Mouse (Mus musculus) urinary bladder, postnatal 25 days (tissue): ENCODE measurements around the gene Rpsa.

Experiments
- DNase-seq: peaks from one replicate; pipeline ENCODE4 v3.0.0; 2022; ENCODE audit warnings: low spot score

Gene Rpsa

DNA sequence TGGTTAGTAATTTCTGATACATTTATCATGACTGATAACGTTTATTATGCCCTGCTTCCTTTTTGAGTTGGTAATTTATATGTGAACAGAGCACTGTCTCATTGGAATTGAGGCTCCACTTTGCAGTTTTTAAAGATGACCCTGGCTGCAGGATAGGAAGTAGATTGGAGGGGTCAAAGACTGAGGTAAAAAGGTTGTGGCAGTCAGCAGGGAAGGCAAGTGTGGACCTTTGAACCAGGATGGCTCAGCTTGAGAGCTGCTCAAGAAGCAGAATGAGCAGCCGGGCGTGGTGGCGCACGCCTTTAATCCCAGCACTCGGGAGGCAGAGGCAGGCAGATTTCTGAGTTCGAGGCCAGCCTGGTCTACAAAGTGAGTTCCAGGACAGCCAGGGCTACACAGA lies 14.0 kb upstream of the Rpsa start:
- DNase-seq = no peak

DNA sequence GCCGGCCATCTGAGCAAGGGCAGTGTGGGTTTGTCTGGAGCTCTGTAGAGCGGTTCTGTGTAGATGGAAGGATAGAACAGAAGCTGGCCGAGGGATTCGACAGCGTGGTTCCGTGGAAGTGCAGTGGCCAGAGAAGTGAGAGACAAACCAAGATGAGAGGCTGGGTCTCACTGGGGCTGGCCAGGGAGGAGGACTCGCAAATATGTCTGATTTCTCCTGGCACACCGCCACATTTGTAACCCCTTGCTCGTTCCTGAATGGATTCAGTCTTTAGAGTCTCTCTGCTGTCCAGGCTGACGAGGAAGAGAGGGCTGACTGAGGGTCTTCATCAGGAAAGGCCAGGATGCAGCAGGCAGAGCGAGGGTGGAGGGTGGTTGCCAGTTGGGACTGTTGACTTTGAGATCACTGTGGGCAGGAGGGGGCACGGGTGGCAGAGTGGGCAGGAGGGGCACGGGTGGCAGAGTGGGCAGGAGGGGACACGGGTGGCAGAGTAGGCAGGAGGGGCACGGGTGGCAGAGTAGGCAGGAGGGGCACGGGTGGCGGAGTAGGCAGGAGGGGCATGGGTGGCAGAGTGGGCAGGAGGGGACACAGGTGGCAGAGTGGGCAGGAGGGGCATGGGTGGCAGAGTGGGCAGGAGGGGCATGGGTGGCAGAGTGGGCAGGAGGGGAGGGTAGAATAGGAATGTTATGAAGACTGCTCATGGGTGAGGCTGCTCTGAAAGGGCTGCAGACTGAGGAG lies 13.3 kb upstream of the Rpsa start:
- no peak for DNase-seq

DNA sequence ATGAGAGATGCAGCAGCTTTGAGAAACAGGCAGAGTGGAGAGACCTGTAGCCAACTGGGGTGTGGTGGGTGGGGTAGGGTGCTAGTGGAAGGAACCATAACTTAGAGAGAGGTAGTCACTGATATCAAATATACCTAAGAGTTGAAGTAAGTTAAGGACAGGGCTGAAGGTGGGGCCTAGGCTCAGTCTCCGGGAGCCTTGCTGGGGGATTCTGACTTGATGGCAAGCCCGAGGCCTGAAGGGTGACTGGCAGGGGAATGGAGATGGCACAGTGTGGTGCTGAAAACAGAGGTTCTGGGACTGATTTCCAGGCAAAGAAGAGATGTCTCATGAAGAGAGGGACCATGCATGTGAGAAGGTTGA lies 12.7 kb upstream of the Rpsa start:
- DNase-seq = no peak

DNA sequence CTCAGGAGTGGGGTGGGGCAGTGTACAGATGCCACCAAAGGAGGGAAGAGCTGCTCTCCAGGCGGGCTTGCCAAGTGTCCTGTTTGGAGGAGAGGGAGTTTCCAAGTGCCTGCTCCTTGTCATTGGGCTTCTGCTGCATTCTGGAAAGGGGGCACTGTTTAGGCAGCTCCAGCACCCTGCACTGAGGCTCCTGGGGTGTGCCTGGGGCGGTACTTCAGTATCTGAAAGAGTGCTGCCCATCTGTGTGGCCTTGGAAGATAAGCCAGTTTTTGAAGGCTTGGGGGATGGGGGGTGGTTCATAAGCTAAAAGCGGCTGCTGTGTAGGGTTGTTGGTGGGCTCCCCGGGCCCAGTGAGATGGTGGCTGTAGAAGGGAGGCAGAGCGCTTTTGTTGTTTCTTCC lies 11.9 kb upstream of the Rpsa start:
- DNase-seq = no peak

DNA sequence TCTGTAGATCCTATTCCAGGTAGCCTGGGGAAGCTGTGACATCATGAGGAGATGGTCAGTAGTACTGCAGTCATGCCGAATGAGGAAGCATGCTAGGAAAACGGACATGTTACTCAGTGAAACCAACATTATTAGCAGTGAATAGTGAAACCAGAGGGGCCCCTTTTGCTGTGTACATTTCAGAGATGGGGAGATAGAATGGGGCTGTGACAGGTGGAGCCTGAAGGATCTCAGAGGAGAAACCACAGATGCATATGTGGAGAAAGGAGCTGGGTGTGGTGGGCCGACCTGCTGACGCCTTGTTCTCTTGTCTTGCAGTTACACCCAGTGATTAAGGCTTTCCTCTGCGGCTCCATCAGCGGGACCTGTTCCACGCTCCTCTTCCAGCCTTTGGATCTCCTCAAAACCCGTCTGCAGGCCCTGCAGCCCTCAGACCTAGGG lies 11.3 kb upstream of the Rpsa start:
- no peak for DNase-seq

DNA sequence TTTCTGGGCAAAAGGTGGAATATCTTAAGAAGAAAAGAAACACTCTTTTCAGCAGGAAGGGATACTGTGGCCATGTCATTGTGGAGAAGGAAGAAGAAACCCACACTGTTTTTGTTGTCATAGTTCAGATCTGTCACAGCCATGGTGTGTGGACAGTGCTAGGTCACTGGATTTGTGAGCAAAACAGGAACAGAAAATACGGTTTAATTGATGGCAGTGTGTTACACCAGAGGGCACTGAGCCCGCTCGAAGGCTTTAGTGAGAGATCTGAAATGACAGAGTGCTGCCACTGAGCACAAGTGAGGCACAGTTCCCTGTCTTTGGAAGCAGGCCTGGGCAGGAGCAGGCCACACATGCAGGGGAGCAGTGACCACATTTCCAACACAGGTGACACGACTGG lies 9.3 kb upstream of the Rpsa start:
- no peak for DNase-seq

DNA sequence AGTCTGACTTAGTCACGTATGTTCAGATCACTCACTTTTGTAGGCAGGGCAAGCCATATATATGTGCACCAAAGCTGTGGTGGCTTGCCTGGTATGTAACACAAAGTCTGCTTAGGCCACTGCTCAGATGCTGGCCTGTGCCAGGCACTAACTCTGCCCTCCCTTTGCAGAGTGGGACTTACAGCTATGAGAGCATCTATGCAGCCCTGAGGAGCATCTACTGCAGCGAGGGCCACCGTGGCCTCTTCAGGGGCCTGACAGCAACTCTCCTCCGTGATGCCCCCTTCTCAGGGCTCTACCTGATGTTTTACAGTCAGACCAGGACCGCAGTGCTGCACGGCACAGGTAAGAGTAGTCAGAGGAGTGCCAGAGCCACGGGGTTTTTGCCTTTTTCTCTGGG lies 7.0 kb upstream of the Rpsa start:
- no peak for DNase-seq

DNA sequence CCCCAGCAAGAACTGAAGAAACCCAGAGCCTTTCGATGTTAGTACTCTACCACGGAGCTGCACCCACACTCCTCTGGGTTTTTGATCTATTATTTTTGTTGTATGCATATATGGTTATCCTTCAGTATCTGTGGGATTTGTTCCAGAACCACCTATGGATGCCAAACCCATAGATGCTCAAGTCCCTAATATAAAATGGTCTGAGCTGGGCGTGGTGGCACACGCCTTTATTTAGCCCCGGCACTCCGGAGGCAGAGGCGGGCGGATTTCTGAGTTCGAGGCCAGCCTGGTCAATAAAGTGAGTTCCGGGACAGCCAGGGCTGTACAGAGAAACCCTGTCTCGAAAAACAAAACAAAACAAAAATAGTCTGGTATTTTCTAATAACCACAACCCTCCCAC lies 621 bp upstream of the Rpsa start:
- DNase-seq = no peak

DNA sequence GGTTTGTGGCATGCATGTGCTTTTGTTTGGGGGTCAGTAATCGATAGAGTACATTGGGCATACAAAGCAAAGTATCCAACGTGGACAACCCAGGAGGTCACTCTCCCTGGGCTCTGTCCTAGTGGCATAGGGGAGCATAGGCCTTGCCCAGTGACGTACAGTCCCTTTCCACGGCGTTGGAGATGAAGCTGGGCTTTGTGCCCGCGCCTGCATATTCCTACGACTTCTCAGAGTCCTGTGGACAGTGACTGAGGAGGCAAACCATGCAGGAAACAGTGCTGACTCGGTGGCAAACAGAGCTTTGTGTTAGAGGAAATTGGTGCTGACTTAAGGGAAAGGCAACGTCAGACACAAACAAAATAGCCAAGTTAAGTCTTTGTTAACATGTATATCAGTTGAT lies 1.8 kb downstream of the Rpsa start:
- DNase-seq = no peak

DNA sequence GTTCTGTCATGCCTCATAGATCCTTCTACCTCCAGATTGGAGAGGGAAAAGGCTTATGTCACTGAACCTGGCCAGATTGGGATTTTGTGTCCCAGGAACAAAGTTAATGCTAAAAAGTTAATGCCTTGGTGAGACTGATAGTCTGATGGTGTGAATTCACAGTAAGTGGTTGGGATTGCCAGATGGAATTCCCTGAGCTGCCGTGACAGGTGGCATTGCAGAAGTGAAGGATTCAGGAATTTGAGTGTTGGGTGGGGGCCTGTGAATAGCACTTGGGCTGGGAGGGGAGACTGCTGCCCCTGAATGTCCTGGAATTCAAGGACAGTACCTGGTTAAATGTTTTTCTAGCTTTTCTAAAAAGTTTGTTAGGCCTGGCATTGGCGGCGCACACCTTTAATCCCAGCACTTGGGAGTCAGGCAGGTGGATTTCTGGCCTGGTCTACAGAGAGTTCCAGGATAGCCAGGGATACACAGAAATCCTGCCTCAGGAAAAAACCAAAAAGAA lies 4.3 kb downstream of the Rpsa start:
- DNase-seq = no peak

DNA sequence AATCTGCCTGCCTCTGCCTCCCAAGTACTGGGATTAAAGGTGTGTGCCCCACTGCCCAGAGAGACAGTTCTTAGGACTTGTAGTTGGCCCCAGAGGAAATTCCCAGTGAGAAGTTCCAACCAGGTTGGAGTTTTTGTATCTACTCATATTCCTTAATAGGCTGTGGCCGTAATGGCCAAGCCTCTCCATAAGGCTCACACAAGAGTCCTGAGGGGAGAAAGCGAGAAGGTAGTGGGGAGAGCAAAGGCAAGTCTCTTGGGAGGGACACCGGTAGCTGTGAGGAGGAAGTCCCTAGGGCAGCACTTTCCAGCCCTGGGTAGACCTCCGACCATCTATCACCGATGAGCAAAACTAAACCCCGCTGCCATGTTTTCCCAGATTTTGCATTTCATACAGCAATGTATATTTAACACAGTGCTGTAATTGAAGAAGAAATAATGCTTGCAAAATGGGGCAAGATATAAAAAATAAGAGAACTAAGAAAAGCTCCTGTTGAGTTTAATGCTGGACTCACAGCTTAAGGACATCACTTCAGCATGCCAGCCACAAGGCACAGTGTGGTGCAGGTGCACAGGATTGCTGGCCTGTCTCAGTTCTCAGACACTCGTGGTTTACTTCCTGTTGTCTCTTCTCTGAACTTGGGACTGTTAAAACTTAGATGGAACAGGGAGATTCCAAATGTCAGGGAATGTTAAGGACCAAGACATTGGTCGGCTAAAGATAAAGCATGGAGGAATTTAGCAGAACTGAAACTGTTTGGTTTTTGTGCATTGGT lies 5.7 kb downstream of the Rpsa start:
- no peak for DNase-seq

DNA sequence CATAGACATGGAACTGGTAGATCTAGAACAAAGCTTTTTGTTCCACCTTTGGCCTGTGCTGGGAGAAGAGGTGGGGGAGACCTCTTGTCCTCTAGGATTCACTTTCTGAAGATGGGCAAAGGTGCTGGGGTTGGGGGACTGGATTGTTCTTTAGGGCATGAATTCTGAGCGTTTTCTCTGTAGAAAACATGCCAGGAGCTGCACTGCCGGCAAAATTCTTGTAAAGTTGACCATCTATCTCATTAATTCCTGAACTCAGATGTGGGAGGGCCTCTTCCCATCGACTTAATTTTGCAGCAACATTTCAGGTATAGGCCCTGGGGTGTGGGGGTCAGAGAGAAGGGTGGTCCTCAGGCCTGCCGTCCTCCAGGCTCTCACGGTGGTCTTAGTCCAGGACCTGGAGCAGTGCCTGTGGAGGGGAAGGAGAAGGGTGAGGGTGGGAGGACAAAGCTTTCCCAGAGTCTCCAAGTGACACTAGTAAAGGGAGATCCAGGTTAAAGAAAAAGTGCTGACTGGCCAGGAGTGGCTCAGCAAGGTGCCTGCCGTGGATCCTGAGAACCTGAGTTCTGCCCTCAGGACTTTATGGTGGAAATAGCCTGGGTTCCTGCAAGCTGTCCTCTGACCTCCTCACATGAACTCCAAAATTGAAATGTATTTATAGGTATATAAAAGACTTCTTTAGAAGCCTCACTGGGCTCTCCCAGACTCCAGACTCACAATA lies 6.4 kb downstream of the Rpsa start:
- DNase-seq = no peak

DNA sequence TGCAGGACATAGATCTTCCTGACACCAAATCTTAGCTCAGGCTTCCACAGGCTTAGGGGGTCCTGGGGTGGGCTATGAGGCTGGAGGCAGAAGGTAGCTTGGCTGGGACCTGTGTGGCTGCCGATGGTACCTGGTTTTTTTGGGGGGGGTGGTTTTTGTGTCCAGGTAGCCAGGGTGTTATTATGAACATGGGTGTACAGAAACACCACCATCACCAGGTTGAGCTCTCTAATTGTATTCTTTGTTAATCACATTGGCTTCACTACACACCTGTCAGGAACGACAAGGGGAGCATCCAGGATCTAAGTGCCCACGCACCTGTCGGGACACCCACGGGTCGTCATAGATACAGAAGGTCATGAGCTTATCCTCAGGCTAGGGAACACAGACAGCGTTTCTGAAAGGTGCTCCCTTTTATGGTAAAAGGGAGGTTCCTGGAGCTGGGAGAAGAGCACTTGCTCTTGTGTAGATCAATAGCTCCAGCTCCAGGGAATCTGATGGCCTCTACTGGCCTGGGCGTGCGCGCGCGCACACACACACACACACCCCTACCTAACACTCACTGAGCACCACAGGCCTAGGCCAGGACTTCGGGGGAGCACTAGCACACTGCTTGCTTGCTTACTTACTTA lies 7.2 kb downstream of the Rpsa start:
- DNase-seq = no peak

DNA sequence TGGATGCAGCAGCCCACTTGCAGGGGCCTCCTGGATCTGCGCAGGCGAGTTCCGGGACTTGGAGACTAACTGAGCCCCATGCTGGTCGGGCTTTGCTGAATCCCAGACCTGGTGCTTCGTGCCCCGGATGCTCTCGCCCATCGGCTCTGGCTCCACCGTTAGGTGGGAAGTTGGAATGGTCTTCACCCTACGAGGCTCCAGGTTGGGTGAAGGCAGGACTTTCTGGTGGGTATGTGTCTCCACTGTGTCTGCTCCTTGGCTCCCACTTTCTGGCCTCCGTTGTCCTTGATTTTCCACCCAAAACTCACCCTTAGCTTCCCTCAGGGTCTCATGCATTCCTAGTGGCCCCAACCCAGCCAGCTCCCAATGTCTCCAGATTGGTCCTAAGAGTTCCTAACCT lies 8.0 kb downstream of the Rpsa start:
- no peak for DNase-seq

DNA sequence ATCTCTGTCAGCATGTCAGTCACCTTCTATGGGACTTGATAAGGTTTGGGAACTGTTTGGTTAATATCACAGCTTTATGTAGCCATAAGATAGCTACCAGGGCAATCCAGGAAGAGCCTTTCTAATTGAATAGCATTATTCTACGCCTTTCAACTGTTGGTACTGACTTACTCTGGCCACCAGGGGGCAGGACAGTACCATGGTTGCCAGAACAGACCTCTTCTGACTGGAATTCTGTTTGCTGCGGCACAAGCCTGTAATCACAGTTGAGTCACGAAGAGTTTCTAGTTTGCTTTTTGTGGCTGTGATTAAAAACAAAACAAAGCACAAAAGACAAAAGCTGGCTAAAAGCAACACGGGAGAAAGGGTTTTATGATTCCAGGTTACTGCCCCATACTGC lies 13.2 kb downstream of the Rpsa start:
- peak; percentile 82 for DNase-seq

DNA sequence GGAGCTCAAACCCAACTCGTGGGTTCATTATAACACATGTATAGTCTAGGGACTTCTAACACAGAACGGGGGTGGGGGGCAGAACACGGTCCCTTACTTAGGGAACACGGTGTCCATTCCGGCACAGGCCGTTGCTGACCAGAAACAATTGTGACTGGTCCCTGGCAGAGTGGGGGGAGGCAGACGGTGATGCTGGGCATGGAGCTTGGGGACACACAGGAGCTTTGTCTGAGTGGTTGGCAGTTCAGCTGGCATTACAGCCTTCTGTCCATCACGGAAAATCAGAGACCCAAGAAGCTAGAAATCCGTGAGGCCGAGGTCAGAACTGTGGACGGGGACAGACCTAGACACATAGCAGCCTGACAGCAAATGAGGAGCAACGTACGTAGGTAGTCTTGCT lies 17.0 kb downstream of the Rpsa start:
- no peak for DNase-seq

DNA sequence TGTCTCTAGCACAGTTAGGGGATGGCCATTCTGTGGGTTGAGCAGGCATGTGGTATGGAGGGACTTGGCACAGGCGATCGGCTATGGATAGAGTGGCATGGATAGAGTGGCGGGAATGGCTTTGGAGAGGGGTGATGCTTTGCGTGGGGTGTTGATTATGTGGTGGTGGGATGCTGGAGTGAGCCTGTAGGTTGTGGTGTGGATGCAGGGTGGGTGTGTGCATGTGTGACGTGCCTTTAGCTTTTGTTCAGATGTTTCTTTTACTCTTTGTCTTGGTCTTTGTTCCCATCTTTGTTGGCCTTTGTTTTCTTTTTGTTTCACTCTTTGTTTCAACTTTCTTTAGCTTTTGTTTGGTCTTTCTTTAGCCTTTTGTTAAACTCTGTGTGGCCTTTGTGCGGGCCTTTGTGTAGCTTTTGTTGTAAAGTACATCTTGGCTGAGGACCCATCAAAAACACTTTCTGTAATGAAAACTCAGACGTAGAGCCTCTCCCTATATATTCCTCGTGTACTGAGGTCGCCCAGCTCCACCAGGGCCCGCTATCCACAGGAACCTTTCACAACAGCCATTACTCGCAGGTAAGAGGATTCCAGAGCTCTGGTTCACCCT lies 21.8 kb downstream of the Rpsa start, which contains the start of gene Mobp:
Gene Mobp, plus strand, starts transcription at position 486 of the 607 bp plus-strand sequence.
- no peak for DNase-seq

DNA sequence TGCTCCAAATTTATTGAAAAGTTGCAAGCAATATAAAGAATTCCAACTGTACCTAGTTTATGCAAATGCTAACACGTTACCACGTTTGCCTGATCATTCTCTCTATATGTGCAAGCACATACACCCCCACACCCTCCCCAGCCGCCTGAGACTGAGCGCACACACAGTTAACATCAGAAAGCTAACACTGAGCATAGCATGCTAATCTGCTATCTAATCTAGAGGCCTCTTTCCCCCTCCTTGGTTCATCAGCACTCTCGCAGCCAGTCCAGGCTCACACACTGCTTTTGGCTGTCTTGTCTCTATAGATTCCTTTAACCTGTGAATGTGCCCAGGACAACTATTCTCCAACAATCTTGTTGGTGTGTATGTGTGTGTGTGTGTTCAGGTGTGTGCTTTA lies 23.7 kb downstream of the Rpsa start:
- DNase-seq = no peak

DNA sequence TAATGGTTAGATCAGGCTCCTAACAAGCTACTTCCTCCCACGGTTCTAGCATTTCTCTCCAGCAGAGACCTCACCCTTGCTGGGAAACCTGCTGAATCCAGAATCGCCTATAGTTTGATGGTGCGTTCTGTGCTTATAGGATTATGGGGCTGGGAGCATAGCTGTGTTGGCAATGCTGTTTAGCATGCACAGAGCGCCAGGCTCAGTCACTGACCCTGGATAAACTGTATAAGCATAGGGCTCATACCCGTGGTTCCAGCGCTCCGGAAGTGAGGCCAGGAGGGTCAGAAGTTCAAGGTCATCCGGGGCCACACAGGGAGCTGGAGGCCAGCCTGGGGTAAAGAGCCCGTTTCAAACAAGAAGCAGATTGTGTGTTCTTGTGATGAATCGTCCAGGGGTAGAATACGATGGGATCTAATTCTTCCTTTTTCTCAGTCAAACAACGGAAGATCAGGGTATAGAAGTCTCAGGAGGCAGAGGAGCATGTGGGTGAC lies 24.5 kb downstream of the Rpsa start:
- no peak for DNase-seq

DNA sequence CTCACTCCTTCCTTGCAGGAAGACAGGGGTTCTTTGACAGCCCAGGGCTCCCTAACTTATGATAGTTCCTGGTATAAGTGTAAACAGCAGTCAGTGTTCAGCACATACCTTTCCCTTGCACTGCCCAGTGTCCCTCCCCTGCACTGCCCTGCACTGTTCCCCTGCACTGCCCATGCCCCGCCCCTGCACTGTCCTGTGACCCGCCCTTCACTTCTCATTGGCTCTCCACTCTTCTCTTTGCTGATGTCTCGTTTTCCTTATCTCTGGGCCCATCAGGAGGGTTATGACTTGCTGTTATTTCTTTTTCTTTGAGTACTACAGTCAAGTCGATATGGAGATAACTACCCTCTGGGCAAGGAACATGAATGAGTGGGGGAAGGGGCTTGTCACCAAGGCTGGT lies 30.6 kb downstream of the Rpsa start:
- DNase-seq = no peak

DNA sequence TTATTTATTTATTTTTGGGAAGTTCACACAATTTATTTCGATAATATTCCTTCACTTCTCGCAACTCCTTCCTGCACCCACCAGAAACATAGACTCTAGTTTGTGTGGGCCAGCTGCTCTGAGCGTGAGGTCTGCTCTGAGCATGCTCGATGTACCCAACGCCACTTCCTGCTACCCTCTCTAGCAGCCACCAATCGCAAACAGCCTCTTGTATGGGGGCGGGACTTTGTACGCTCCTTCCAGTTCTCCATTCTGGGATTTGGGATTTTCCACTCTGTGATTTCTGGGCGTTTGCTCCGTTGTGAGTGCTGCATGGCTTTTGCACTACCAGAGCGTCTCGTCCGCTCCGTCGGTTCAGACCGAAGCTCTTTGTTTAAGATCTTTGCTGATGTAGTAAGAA lies 36.4 kb downstream of the Rpsa start:
- no peak for DNase-seq

DNA sequence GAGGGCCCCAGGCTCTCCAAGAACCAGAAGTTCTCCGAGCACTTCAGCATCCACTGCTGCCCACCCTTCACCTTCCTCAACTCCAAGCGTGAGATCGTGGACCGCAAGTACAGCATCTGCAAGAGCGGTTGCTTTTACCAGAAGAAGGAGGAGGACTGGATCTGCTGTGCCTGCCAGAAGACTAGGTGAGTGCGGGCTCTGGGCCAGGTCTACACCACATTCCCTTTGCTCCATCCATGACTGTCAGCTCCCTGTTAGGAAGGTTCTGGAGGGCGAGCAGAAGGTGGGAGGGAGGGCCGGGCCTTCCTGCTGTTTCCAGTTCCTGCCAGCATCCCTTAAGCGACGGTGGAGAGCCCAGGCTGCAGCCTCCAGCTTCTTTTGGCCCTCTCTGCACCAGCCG lies 40.3 kb downstream of the Rpsa start:
- no peak for DNase-seq
